Mouse (Mus musculus) bone marrow, adult 2 months (tissue): Measurements from ENCODE around the gene Dlg2.

Source experiments
- CTCF ChIP-seq: fragments of 200-500 bp; IDR thresholded peaks from 2 replicates; pipeline ENCODE4 v1.5.1; 2011; ENCODE audit warnings: low read length, control low read depth; ENCODE audit not compliant: control insufficient read depth, insufficient read depth
- POLR2A ChIP-seq: fragments of 200-500 bp; IDR thresholded peaks from 2 replicates; pipeline ENCODE4 v1.6.1; 2011; ENCODE audit warnings: low read depth, mild to moderate bottlenecking, control low read depth, low read length, borderline replicate concordance; ENCODE audit not compliant: control insufficient read depth

DNA sequence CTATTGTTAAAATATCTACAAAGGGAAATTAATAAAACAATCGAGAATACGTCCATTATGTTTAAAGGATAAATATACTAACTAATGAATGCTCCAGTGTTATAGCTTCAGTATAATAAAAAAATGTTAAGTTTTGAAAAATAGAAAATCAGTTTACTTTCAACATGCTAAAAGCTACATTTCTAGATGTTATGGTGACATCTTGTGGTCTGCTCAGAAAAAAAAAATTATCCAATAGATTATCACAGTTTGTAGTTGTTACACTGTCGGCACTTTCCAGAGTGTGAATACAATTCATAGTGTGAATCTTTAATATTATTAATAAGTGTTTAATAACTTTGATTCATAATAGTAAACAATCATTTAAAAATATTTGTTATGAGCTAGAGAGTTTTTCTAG is 31.7 kb downstream of the Dlg2 start:
- TF ChIP-seq CTCF (no peak), POLR2A (no peak)
